Mouse (Mus musculus) kidney, embryonic 15.5 days (tissue): ENCODE data around the gene Fbxo47. TPM values are rescaled to one million over a fixed set of nuclear protein-coding genes. Genes with fewer than 3 reads are reported as not detected.

ENCODE experiments used
- ATAC-seq: fragments of 200-750 bp; cut with Nextera tagmentation; replicated peaks from 2 replicates; pipeline ENCODE4 v1.8.0; 2017; ENCODE audit warnings: moderate TSS enrichment; ENCODE audit not compliant: low FRiP score
- H3K27ac ChIP-seq: fragments of 300-500 bp; sonication (generic); 2 replicates; pipeline ENCODE4 v1.5.1; 2015; ENCODE audit warnings: mild to moderate bottlenecking, inconsistent platforms
- H3K27me3 ChIP-seq: fragments of 300-500 bp; sonication (generic); 2 replicates; pipeline ENCODE4 v1.6.1; 2015; ENCODE audit warnings: inconsistent platforms
- H3K36me3 ChIP-seq: fragments of 300-500 bp; sonication (generic); 2 replicates; pipeline ENCODE4 v1.6.1; 2015; ENCODE audit warnings: inconsistent platforms
- H3K4me1 ChIP-seq: fragments of 300-500 bp; sonication (generic); 2 replicates; pipeline ENCODE4 v1.6.1; 2015; ENCODE audit warnings: inconsistent platforms
- H3K4me2 ChIP-seq: fragments of 300-500 bp; sonication (generic); 2 replicates; pipeline ENCODE4 v1.6.1; 2015; ENCODE audit warnings: moderate library complexity, mild to moderate bottlenecking, inconsistent platforms
- H3K4me3 ChIP-seq: fragments of 300-500 bp; sonication (generic); replicated peaks from 2 replicates; pipeline ENCODE4 v1.5.1; 2015; ENCODE audit warnings: mild to moderate bottlenecking, inconsistent platforms
- H3K9ac ChIP-seq: fragments of 300-500 bp; sonication (generic); 2 replicates; pipeline ENCODE4 v1.6.1; 2015; ENCODE audit warnings: mild to moderate bottlenecking, inconsistent platforms
- H3K9me3 ChIP-seq: fragments of 300-500 bp; sonication (generic); replicated peaks from 2 replicates; pipeline ENCODE4 v1.6.1; 2016; ENCODE audit warnings: inconsistent platforms
- WGBS: fragments of 180-500 bp; shearing (Covaris S2); methylation state at CpG from one replicate; pipeline ENCODE4 v1.1.7; 2015; ENCODE audit warnings: mixed read lengths; 5-methylcytosine and 5-hydroxymethylcytosine counted together
- polyA plus RNA-seq: library from polyadenylated mRNA; unstranded; fragments of >200 nt; fragmentation: Nextera tagmentation; extraction: Ambion mirVana; gene quantifications from 2 replicates; pipeline ENCODE4 v1.2.1, GENCODE M21; 2015

Fbxo47 gene
- polyA plus RNA-seq, 1 experiment from 2014 or later: 0.73 TPM

- peaks cover 45% of the 10 kb centered on the region for H3K4me1 ChIP-seq
- H3K27ac ChIP-seq: 0 out of 2 replicates have a peak overlapping the region, but pooled peaks have one; percentile 18
- H3K27me3 ChIP-seq: no peaks in the 10 kb centered on the region
- H3K9me3 ChIP-seq: no peaks in the 10 kb centered on the region
- peaks cover 83% of the 10 kb centered on the region for H3K36me3 ChIP-seq
- no peak overlapping the region for H3K9ac ChIP-seq
- ATAC-seq: no peak
- no peak overlapping the region for H3K4me3 ChIP-seq
- no peak overlapping the region for H3K4me2 ChIP-seq
- 69% methylated on average over 7 of the region's 7 CpGs for WGBS
Measured at GRCm38 (mm10) chr11:97826414-97826813, 57.5 kb downstream of the Fbxo47 start.

- Histone ChIP-seq H3K4me1 (peaks cover 49% of the 10 kb centered on the region), H3K36me3 (peaks cover 85% of the 10 kb centered on the region), H3K9ac (no peak overlapping the region), H3K4me3 (no peak overlapping the region), H3K9me3 (no peaks in the 10 kb centered on the region), H3K27ac (0 out of 2 replicates have a peak overlapping the region, but pooled peaks have one; percentile 18), H3K4me2 (no peak overlapping the region), H3K27me3 (no peaks in the 10 kb centered on the region)
- no peak for ATAC-seq
- 80% methylated on average over 9 of the region's 9 CpGs for WGBS
Measured at GRCm38 (mm10) chr11:97825971-97826370, 58.0 kb downstream of the Fbxo47 start.

GRCm38 (mm10) chr11:97825295-97825694 lies 58.7 kb downstream of the Fbxo47 start:
- Histone ChIP-seq H3K27me3 (no peaks in the 10 kb centered on the region), H3K9me3 (no peaks in the 10 kb centered on the region), H3K36me3 (peaks cover 86% of the 10 kb centered on the region), H3K9ac (no peak overlapping the region), H3K4me1 (peaks cover 46% of the 10 kb centered on the region), H3K4me3 (no peak overlapping the region), H3K4me2 (no peak overlapping the region), H3K27ac (no peak overlapping the region)
- no peak for ATAC-seq
- 66% methylated on average over 10 of the region's 10 CpGs for WGBS

- no peak overlapping the region for H3K9ac ChIP-seq
- no peak overlapping the region for H3K27ac ChIP-seq
- H3K9me3 ChIP-seq: no peaks in the 10 kb centered on the region
- H3K4me3 ChIP-seq: no peak overlapping the region
- no peak for ATAC-seq
- no peak overlapping the region for H3K4me2 ChIP-seq
- H3K36me3 ChIP-seq: peaks cover 86% of the 10 kb centered on the region
- WGBS: 49% methylated on average over 6 of the region's 6 CpGs
- no peaks in the 10 kb centered on the region for H3K27me3 ChIP-seq
- peaks cover 45% of the 10 kb centered on the region for H3K4me1 ChIP-seq
Measured at GRCm38 (mm10) chr11:97824895-97825294, 59.1 kb downstream of the Fbxo47 start.

- H3K4me3 ChIP-seq: no peak overlapping the region
- no peak overlapping the region for H3K27ac ChIP-seq
- H3K9ac ChIP-seq: no peak overlapping the region
- no peak for ATAC-seq
- peaks cover 45% of the 10 kb centered on the region for H3K4me1 ChIP-seq
- H3K4me2 ChIP-seq: no peak overlapping the region
- peaks cover 86% of the 10 kb centered on the region for H3K36me3 ChIP-seq
- no peaks in the 10 kb centered on the region for H3K9me3 ChIP-seq
- 95% methylated on average over 11 of the region's 11 CpGs for WGBS
- no peaks in the 10 kb centered on the region for H3K27me3 ChIP-seq
Measured at GRCm38 (mm10) chr11:97824168-97824567, 59.8 kb downstream of the Fbxo47 start.

GRCm38 (mm10) chr11:97822840-97823603 lies 60.9 kb downstream of the Fbxo47 start:
- 0 out of 2 replicates have a peak overlapping the region, but pooled peaks have one; percentile 22 for H3K27ac ChIP-seq
- peaks cover 56% of the 10 kb centered on the region for H3K4me1 ChIP-seq
- no peak; the same call in 1 of the 2 replicates for ATAC-seq
- H3K9ac ChIP-seq: no peak overlapping the region
- H3K4me3 ChIP-seq: no peak overlapping the region
- WGBS: 61% methylated on average over 20 of the region's 20 CpGs
- H3K36me3 ChIP-seq: peaks cover 87% of the 10 kb centered on the region
- no peaks in the 10 kb centered on the region for H3K27me3 ChIP-seq
- no peak overlapping the region for H3K4me2 ChIP-seq
- no peaks in the 10 kb centered on the region for H3K9me3 ChIP-seq

- WGBS: 92% methylated on average over 8 of the region's 8 CpGs
- Histone ChIP-seq H3K27me3 (no peaks in the 10 kb centered on the region), H3K4me2 (no peak overlapping the region), H3K36me3 (peaks cover 83% of the 10 kb centered on the region), H3K9me3 (no peaks in the 10 kb centered on the region), H3K9ac (no peak overlapping the region), H3K4me1 (peaks cover 68% of the 10 kb centered on the region), H3K27ac (no peak overlapping the region), H3K4me3 (no peak overlapping the region)
- no peak for ATAC-seq
Measured at GRCm38 (mm10) chr11:97821401-97822064, 62.4 kb downstream of the Fbxo47 start.

GRCm38 (mm10) chr11:97820840-97821239 lies 63.1 kb downstream of the Fbxo47 start:
- H3K4me2 ChIP-seq: no peak overlapping the region
- no peak overlapping the region for H3K4me3 ChIP-seq
- H3K4me1 ChIP-seq: peaks cover 68% of the 10 kb centered on the region
- 68% methylated on average over 4 of the region's 4 CpGs for WGBS
- ATAC-seq: no peak
- no peaks in the 10 kb centered on the region for H3K27me3 ChIP-seq
- H3K9ac ChIP-seq: no peak overlapping the region
- no peaks in the 10 kb centered on the region for H3K9me3 ChIP-seq
- no peak overlapping the region for H3K27ac ChIP-seq
- peaks cover 83% of the 10 kb centered on the region for H3K36me3 ChIP-seq

- no peak overlapping the region for H3K4me3 ChIP-seq
Measured at GRCm38 (mm10) chr11:97819923-97820322, 64.0 kb downstream of the Fbxo47 start.

GRCm38 (mm10) chr11:97819102-97819501 lies 64.9 kb downstream of the Fbxo47 start:
- Histone ChIP-seq H3K4me2 (no peak overlapping the region), H3K4me1 (peaks cover 69% of the 10 kb centered on the region), H3K27me3 (no peaks in the 10 kb centered on the region), H3K36me3 (peaks cover 81% of the 10 kb centered on the region), H3K4me3 (no peak overlapping the region), H3K9ac (no peak overlapping the region), H3K9me3 (no peaks in the 10 kb centered on the region), H3K27ac (peak overlapping the region; percentile 73)
- 58% methylated on average over 4 of the region's 4 CpGs for WGBS
- ATAC-seq: no peak

More at GRCm38 (mm10) chr11:97819923-97820322, 64.0 kb downstream of the Fbxo47 start:
- Histone ChIP-seq H3K27ac (no peak overlapping the region), H3K36me3 (peaks cover 83% of the 10 kb centered on the region), H3K4me2 (no peak overlapping the region), H3K9ac (no peak overlapping the region), H3K27me3 (no peaks in the 10 kb centered on the region), H3K4me1 (peaks cover 68% of the 10 kb centered on the region), H3K9me3 (no peaks in the 10 kb centered on the region)
- no peak for ATAC-seq
- whole genome bisulfite sequencing: 74% methylated on average over 5 of the region's 5 CpGs

- Histone ChIP-seq H3K27me3 (no peaks in the 10 kb centered on the region), H3K27ac (peak overlapping the region; percentile 73), H3K4me2 (no peak overlapping the region), H3K9me3 (no peaks in the 10 kb centered on the region), H3K36me3 (peaks cover 81% of the 10 kb centered on the region), H3K4me3 (no peak overlapping the region), H3K9ac (peak overlapping the region; percentile 33; the same call in 1 of the 2 replicates), H3K4me1 (peaks cover 74% of the 10 kb centered on the region)
- WGBS: 19% methylated on average over 4 of the region's 4 CpGs
- ATAC-seq: no peak
Measured at GRCm38 (mm10) chr11:97818571-97818970, 65.4 kb downstream of the Fbxo47 start.

GRCm38 (mm10) chr11:97818003-97818402 lies 66.0 kb downstream of the Fbxo47 start:
- peaks cover 80% of the 10 kb centered on the region for H3K36me3 ChIP-seq
- H3K27ac ChIP-seq: peak overlapping the region; percentile 79
- no peaks in the 10 kb centered on the region for H3K9me3 ChIP-seq
- H3K4me2 ChIP-seq: no peak overlapping the region
- peaks cover 76% of the 10 kb centered on the region for H3K4me1 ChIP-seq
- 0 out of 2 replicates have a peak overlapping the region, but pooled peaks have one; percentile 33 for H3K9ac ChIP-seq
- no peaks in the 10 kb centered on the region for H3K27me3 ChIP-seq
- 58% methylated on average over 6 of the region's 6 CpGs for WGBS
- no peak for ATAC-seq
- H3K4me3 ChIP-seq: no peak overlapping the region
